Mouse (Mus musculus): ENCODE measurements at regions not wholly inside any gene's neighbourhood (a gene's known extent, or its start where the extent isn't known, plus 50 kb on each side); places are given as distances from the start of the nearest gene placed in this dataset.

GRCm38 (mm10) chr2:106571913-106572312 lies 121.2 kb upstream of the Mpped2 start:
- ATAC-seq (no peak), DNase-seq (ENCODE audit: low spot score) (no peak)
- Histone ChIP-seq H3K4me1 (ENCODE audit: control insufficient read depth, insufficient read depth, low read length) (no peaks in the 10 kb centered on the region), H3K36me3 (ENCODE audit: control insufficient read depth, insufficient read depth, low read length) (no peaks in the 10 kb centered on the region), H3K4me2 (ENCODE audit: low read length) (no peak overlapping the region), H3K4me3 (ENCODE audit: low read depth, low read length) (no peak overlapping the region), H3K27me3 (replicated peaks; ENCODE audit: control insufficient read depth, insufficient read depth, low read length) (no peaks in the 10 kb centered on the region), H3K27ac (ENCODE audit: low read depth, low read length) (no peak overlapping the region), H3K9ac (ENCODE audit: low read length) (no peak overlapping the region), H3K9me3 (replicated peaks; ENCODE audit: control insufficient read depth, low read length) (no peaks in the 10 kb centered on the region)
- 71% methylated on average over 2 of the region's 2 CpGs for WGBS

- H3K4me3 ChIP-seq (ENCODE audit: low read depth, low read length) = no peak overlapping the region
- no peak overlapping the region for H3K9ac ChIP-seq (ENCODE audit: low read length)
- H3K36me3 ChIP-seq (ENCODE audit: control insufficient read depth, insufficient read depth, low read length) = no peaks in the 10 kb centered on the region
- ATAC-seq = no peak
- no peak overlapping the region for H3K27ac ChIP-seq (ENCODE audit: low read depth, low read length)
- no peak for DNase-seq (ENCODE audit: low spot score)
- no peak overlapping the region for H3K4me2 ChIP-seq (ENCODE audit: low read length)
- H3K9me3 ChIP-seq (replicated peaks; ENCODE audit: control insufficient read depth, low read length) = no peaks in the 10 kb centered on the region
- H3K27me3 ChIP-seq (replicated peaks; ENCODE audit: control insufficient read depth, insufficient read depth, low read length) = no peaks in the 10 kb centered on the region
- peaks cover 3% of the 10 kb centered on the region; the same call in 1 of the 2 replicates for H3K4me1 ChIP-seq (ENCODE audit: control insufficient read depth, insufficient read depth, low read length)
- WGBS = 74% methylated on average over 4 of the region's 4 CpGs
Observed at GRCm38 (mm10) chr2:106576746-106577323, 116.2 kb upstream of the Mpped2 start.

- Histone ChIP-seq H3K4me2 (ENCODE audit: low read length) (no peak overlapping the region), H3K27me3 (replicated peaks; ENCODE audit: control insufficient read depth, insufficient read depth, low read length) (no peaks in the 10 kb centered on the region), H3K36me3 (ENCODE audit: control insufficient read depth, insufficient read depth, low read length) (no peaks in the 10 kb centered on the region), H3K4me3 (ENCODE audit: low read depth, low read length) (no peak overlapping the region), H3K27ac (ENCODE audit: low read depth, low read length) (no peak overlapping the region), H3K9ac (ENCODE audit: low read length) (no peak overlapping the region), H3K4me1 (ENCODE audit: control insufficient read depth, insufficient read depth, low read length) (peaks cover 3% of the 10 kb centered on the region; the same call in 1 of the 2 replicates), H3K9me3 (replicated peaks; ENCODE audit: control insufficient read depth, low read length) (no peaks in the 10 kb centered on the region)
- ATAC-seq (no peak), DNase-seq (ENCODE audit: low spot score) (no peak)
- WGBS = 79% methylated on average over 1 of the region's 1 CpGs
Observed at GRCm38 (mm10) chr2:106578062-106578461, 115.0 kb upstream of the Mpped2 start.

GRCm38 (mm10) chr2:106580663-106581062 lies 112.4 kb upstream of the Mpped2 start:
- ATAC-seq = peak; percentile 61; the same call in 1 of the 2 replicates
- Histone ChIP-seq H3K4me2 (ENCODE audit: low read length) (no peak overlapping the region), H3K4me1 (ENCODE audit: control insufficient read depth, insufficient read depth, low read length) (peaks cover 3% of the 10 kb centered on the region; the same call in 1 of the 2 replicates), H3K36me3 (ENCODE audit: control insufficient read depth, insufficient read depth, low read length) (no peaks in the 10 kb centered on the region), H3K9me3 (replicated peaks; ENCODE audit: control insufficient read depth, low read length) (no peaks in the 10 kb centered on the region), H3K27me3 (replicated peaks; ENCODE audit: control insufficient read depth, insufficient read depth, low read length) (no peaks in the 10 kb centered on the region), H3K27ac (ENCODE audit: low read depth, low read length) (no peak overlapping the region), H3K9ac (ENCODE audit: low read length) (no peak overlapping the region), H3K4me3 (ENCODE audit: low read depth, low read length) (no peak overlapping the region)
- peak; percentile 82 for DNase-seq (ENCODE audit: low spot score)
- 27% methylated on average over 5 of the region's 5 CpGs for WGBS

GRCm38 (mm10) chr2:106621251-106621650 lies 71.8 kb upstream of the Mpped2 start:
- Histone ChIP-seq H3K9ac (ENCODE audit: low read length) (no peak overlapping the region), H3K9me3 (replicated peaks; ENCODE audit: control insufficient read depth, low read length) (no peaks in the 10 kb centered on the region), H3K4me3 (ENCODE audit: low read depth, low read length) (no peak overlapping the region), H3K27ac (ENCODE audit: low read depth, low read length) (no peak overlapping the region), H3K36me3 (ENCODE audit: control insufficient read depth, insufficient read depth, low read length) (no peaks in the 10 kb centered on the region), H3K4me2 (ENCODE audit: low read length) (no peak overlapping the region), H3K4me1 (ENCODE audit: control insufficient read depth, insufficient read depth, low read length) (no peaks in the 10 kb centered on the region), H3K27me3 (replicated peaks; ENCODE audit: control insufficient read depth, insufficient read depth, low read length) (no peaks in the 10 kb centered on the region)
- no peak for ATAC-seq
- no peak for DNase-seq (ENCODE audit: low spot score)
- WGBS = 85% methylated on average over 3 of the region's 3 CpGs

- no peak for ATAC-seq
- Histone ChIP-seq H3K9me3 (replicated peaks; ENCODE audit: control insufficient read depth, low read length) (no peaks in the 10 kb centered on the region), H3K4me3 (ENCODE audit: low read depth, low read length) (no peak overlapping the region), H3K4me2 (ENCODE audit: low read length) (no peak overlapping the region), H3K9ac (ENCODE audit: low read length) (no peak overlapping the region), H3K36me3 (ENCODE audit: control insufficient read depth, insufficient read depth, low read length) (no peaks in the 10 kb centered on the region), H3K27me3 (replicated peaks; ENCODE audit: control insufficient read depth, insufficient read depth, low read length) (no peaks in the 10 kb centered on the region), H3K27ac (ENCODE audit: low read depth, low read length) (no peak overlapping the region), H3K4me1 (ENCODE audit: control insufficient read depth, insufficient read depth, low read length) (no peaks in the 10 kb centered on the region)
- DNase-seq (ENCODE audit: low spot score) = peak; percentile 31
- 77% methylated on average over 5 of the region's 5 CpGs for WGBS
Observed at GRCm38 (mm10) chr2:106622326-106622725, 70.7 kb upstream of the Mpped2 start.

GRCm38 (mm10) chr2:106623680-106624079 lies 69.4 kb upstream of the Mpped2 start:
- Histone ChIP-seq H3K4me1 (ENCODE audit: control insufficient read depth, insufficient read depth, low read length) (no peaks in the 10 kb centered on the region), H3K4me2 (ENCODE audit: low read length) (no peak overlapping the region), H3K27me3 (replicated peaks; ENCODE audit: control insufficient read depth, insufficient read depth, low read length) (no peaks in the 10 kb centered on the region), H3K9ac (ENCODE audit: low read length) (no peak overlapping the region), H3K27ac (ENCODE audit: low read depth, low read length) (no peak overlapping the region), H3K9me3 (replicated peaks; ENCODE audit: control insufficient read depth, low read length) (no peaks in the 10 kb centered on the region), H3K4me3 (ENCODE audit: low read depth, low read length) (no peak overlapping the region), H3K36me3 (ENCODE audit: control insufficient read depth, insufficient read depth, low read length) (no peaks in the 10 kb centered on the region)
- DNase-seq (ENCODE audit: low spot score) (no peak), ATAC-seq (no peak)
- WGBS = 67% methylated on average over 2 of the region's 2 CpGs

GRCm38 (mm10) chr2:106631986-106632385 lies 61.1 kb upstream of the Mpped2 start:
- Histone ChIP-seq H3K4me2 (ENCODE audit: low read length) (no peak overlapping the region), H3K4me3 (ENCODE audit: low read depth, low read length) (no peak overlapping the region), H3K4me1 (ENCODE audit: control insufficient read depth, insufficient read depth, low read length) (no peaks in the 10 kb centered on the region), H3K9me3 (replicated peaks; ENCODE audit: control insufficient read depth, low read length) (no peaks in the 10 kb centered on the region), H3K27ac (ENCODE audit: low read depth, low read length) (no peak overlapping the region), H3K27me3 (replicated peaks; ENCODE audit: control insufficient read depth, insufficient read depth, low read length) (no peaks in the 10 kb centered on the region), H3K9ac (ENCODE audit: low read length) (no peak overlapping the region), H3K36me3 (ENCODE audit: control insufficient read depth, insufficient read depth, low read length) (no peaks in the 10 kb centered on the region)
- 92% methylated on average over 8 of the region's 8 CpGs for WGBS
- no peak for ATAC-seq
- no peak for DNase-seq (ENCODE audit: low spot score)

Measured in forebrain, embryonic 14.5 days (tissue).